ENCODE assay signal across 23 mouse cellular contexts in genomic region chr3:144849584-144849983, GRCm38 (mm10). TPM values are rescaled to one million over a fixed set of nuclear protein-coding genes. Genes with fewer than 3 reads are reported as not detected.
"Had no signal": no experiment of that assay in that cellular context is flagged by ENCODE, and none has a peak within 500 bp of the region (broad histone marks: within the 10 kb centered on the region; RNA-seq: fewer than 3 reads in every experiment).

No protein-coding gene starts in this region.

- ATAC-seq: midbrain, embryonic 16.5 days had no signal

- H3K36me3 ChIP-seq: midbrain, embryonic 10.5 days; midbrain, embryonic 12.5 days; neural tube, embryonic 13.5 days; neural tube, embryonic 15.5 days had no signal

- H3K9ac ChIP-seq: lung, embryonic 14.5 days; midbrain, embryonic 12.5 days; neural tube, embryonic 13.5 days; neural tube, embryonic 15.5 days had no signal

- H3K4me1 ChIP-seq: midbrain, embryonic 10.5 days; midbrain, embryonic 12.5 days; neural tube, embryonic 13.5 days; neural tube, embryonic 15.5 days had no signal

- H3K27ac ChIP-seq: midbrain, embryonic 10.5 days; midbrain, embryonic 12.5 days; neural tube, embryonic 13.5 days; neural tube, embryonic 15.5 days had no signal

- H3K27me3 ChIP-seq: midbrain, embryonic 12.5 days; neural tube, embryonic 13.5 days; neural tube, embryonic 15.5 days had no signal

- H3K9me3 ChIP-seq: midbrain, embryonic 10.5 days; midbrain, embryonic 12.5 days; neural tube, embryonic 13.5 days; neural tube, embryonic 15.5 days had no signal

- H3K4me2 ChIP-seq: lung, embryonic 14.5 days; midbrain, embryonic 12.5 days; neural tube, embryonic 13.5 days; neural tube, embryonic 15.5 days had no signal

- H3K4me3 ChIP-seq: midbrain, embryonic 10.5 days; midbrain, embryonic 12.5 days; myocyte; neural tube, embryonic 13.5 days; neural tube, embryonic 15.5 days had no signal

- DNase-seq: lung, adult 18-20 months; lung, embryonic 14.5 days; lung, postnatal 10 days; lung, postnatal 4 days; midbrain, embryonic 14.5 days; retina, postnatal 1 day; right cerebral cortex, adult 18-20 months; right cerebral cortex, postnatal 25 days; right cerebral cortex, postnatal 4 days; spleen, adult 18-20 months; thymus, adult 18-20 months; thymus, postnatal 14 days; thymus, postnatal 36 days had no signal

RNA-seq across cellular contexts. Expression of gene Clca3b, which starts 0.4 kb away (rescaled TPM):
- total RNA-seq: megakaryocyte, adult 5-6 weeks; megakaryocyte-erythroid progenitor cell, adult 5-6 weeks had no signal
- polyA plus RNA-seq: lung, embryonic 14.5 days; midbrain, embryonic 10.5 days; midbrain, embryonic 12.5 days; midbrain, embryonic 14.5 days; midbrain, embryonic 16.5 days; myocyte; neural tube, embryonic 11.5 days; neural tube, embryonic 13.5 days; neural tube, embryonic 15.5 days had no signal

RNA-seq across cellular contexts. Expression of gene Clca3a2, which starts 30.3 kb away (rescaled TPM):
- total RNA-seq: megakaryocyte, adult 5-6 weeks; megakaryocyte-erythroid progenitor cell, adult 5-6 weeks had no signal
- polyA plus RNA-seq: liver, embryonic 16.5 days; lung, embryonic 14.5 days; midbrain, embryonic 10.5 days; midbrain, embryonic 12.5 days; midbrain, embryonic 14.5 days; midbrain, embryonic 16.5 days; myocyte; neural tube, embryonic 11.5 days had no signal
